Mouse (Mus musculus) liver, adult (tissue): Measurements from ENCODE around the gene Galns.

Experiments used
- GATA4 ChIP-seq: IDR thresholded peaks from 2 replicates; pipeline ENCODE4 v1.6.1; 2014; ENCODE audit warnings: mild to moderate bottlenecking, low read length; ENCODE audit not compliant: insufficient replicate concordance

Gene Galns

GRCm38 (mm10) chr8:122611295-122612133, at the start of gene Galns, which contains the start of gene Trappc2l:
Galns (minus strand) TSS chr8:122611463.
Trappc2l (plus strand) TSS chr8:122611640.
- TF ChIP-seq GATA4, result no peak

GRCm38 (mm10) chr8:122660022-122660421, 48.8 kb upstream of the Galns start:
- no peak for TF ChIP-seq GATA4

GRCm38 (mm10) chr8:122658807-122659160, 47.5 kb upstream of the Galns start:
- TF ChIP-seq GATA4, result no peak

DNA sequence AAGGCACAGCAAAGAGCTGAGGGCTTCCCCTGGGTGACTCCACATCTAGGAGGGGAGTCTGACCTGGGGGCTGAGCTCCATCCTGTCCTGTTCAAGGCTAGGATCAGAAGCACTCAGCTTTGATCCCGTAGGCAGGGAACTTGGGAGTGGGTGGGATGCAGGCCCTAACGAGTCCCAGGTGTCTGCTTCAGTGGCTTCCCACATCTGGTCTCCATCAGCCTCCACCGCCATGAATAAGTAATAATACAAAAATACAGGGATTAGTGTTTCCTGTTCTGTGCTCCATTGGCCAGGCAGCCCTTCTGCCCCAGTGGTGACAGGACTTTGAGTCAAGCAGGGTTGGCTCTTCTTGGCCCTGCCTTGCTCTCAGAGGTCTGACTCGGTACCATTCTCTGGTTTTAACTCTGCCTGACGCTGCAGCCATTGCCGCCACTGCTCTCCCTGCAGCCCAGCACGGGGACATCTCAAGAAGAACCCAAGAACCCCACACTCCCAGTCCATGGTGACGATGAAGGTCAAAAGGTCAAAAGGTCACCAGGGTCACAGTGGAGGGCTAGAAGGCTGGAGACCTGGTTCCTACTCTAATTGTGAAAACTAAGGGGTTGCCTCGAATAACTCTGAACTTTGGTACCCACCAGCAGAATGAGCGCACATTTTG, 47.0 kb upstream of the Galns start:
- TF ChIP-seq GATA4, result no peak

- 0 out of 2 replicates have a peak, but pooled peaks have one; percentile 47 for TF ChIP-seq GATA4
Measured at GRCm38 (mm10) chr8:122656056-122656999, 45.1 kb upstream of the Galns start.

- TF ChIP-seq GATA4, result no peak
Measured at GRCm38 (mm10) chr8:122654768-122655167, 43.5 kb upstream of the Galns start.

- TF ChIP-seq GATA4, result no peak
Measured at GRCm38 (mm10) chr8:122652643-122653042, 41.4 kb upstream of the Galns start.

DNA sequence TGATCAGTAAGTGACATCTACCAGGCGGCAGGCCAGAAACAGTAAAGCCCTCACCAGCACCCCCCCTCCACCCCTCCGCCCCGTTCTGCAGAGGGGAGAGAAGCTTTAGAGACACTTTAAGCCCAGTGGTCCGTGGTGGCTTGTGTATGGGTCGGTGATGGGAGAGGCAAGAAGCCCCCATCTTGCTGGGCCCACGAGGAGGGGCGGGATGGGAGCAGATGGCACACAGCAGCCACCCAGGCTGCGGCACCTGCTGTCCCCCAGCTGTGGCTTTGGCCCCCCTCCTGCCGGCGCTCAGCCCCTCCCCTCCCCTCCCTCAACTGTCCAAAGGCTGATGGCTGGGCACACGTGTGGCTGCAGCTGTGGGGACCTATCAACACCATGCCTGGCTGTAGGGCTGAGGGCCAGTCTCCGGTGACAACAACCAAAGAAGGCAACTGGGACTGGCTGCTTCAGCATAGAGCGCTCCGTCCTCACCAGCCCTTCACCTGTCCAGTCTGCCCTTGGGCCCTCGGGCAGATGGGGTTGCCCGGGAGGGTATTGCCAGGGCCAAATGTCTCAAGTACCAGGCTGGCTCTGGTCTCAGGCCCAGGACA, 40.2 kb upstream of the Galns start:
- TF ChIP-seq GATA4, result no peak

GRCm38 (mm10) chr8:122648192-122648970, 37.1 kb upstream of the Galns start:
- no peak for TF ChIP-seq GATA4

DNA sequence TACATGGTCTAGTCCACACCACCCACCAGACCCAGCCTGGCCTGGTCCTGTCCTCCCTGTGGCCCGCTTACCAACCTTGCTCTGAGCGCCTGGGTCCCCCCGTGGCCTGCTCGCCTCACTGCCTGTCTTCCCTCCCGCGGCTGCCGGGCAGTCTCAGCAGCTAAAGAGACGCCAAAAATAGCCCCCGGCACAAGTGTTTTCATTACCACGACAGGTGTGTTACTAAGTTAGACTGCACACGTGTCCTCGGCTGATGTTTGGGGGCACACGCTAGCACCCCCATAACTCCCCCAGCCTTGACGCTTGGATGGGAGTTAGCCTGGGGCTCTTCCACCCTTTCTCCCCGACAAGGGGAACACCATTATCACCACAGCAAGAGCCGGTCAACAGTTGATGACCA, 35.1 kb upstream of the Galns start:
- TF ChIP-seq GATA4, result no peak

- no peak for TF ChIP-seq GATA4
Measured at GRCm38 (mm10) chr8:122644175-122644954, 33.1 kb upstream of the Galns start.

- no peak for TF ChIP-seq GATA4
Measured at GRCm38 (mm10) chr8:122642071-122642470, 30.8 kb upstream of the Galns start.

DNA sequence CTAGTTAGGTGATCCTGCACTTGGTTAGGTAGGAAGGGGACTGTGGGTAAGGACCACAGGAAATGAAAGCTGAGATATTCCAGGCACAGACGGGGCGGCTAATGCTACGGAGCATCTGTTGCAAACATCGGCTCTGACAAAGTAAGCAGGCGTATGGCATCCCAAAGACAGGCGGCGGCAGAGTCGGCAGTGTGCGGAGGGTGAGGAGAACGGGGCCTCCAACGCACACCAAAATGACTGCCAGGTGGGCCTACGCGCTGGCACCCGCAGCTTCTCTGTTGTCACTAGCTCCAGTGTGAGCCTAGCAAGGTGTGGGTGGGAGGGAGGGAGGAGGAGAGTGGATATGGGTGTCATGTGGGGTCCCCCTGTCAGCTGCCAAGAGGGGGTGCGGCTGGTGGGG, 30.1 kb upstream of the Galns start:
- no peak for TF ChIP-seq GATA4

DNA sequence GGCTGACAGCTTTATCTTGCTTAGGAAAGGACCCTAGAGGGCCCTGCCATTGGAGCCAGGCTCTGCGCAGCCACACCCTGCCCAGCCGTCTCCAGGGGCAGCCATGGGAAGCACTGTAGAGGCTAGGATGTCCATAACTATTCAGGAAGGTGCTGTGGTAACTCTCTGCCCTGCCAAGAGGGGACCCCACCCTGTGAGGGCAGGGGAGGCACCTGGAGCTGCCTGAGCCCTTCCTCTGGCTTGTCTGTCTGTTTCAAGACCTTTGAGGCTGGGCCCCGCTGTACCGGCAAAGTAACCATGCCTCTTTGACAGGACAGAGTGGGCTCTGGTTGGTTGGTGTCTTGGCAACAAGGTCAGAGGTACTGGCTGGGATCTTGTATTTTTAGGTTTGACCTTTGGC, 29.6 kb upstream of the Galns start:
- no peak for TF ChIP-seq GATA4
